Mouse (Mus musculus) intestine, postnatal 0 days (tissue): ENCODE results near the gene Siah3. TPM values are rescaled to one million over a fixed set of nuclear protein-coding genes. Genes with fewer than 3 reads are reported as not detected.
A peak's percentile ranks its signal among the peaks of the same experiment; 100 is the strongest.

ENCODE experiments used
- ATAC-seq: fragments of 200-750 bp; cut with Nextera tagmentation; 2 replicates; pipeline ENCODE4 v1.8.0; 2017; ENCODE audit warnings: mild to moderate bottlenecking, moderate TSS enrichment, moderate library complexity
- H3K27ac ChIP-seq: fragments of 300-500 bp; sonication (generic); 2 replicates; pipeline ENCODE4 v1.5.1; 2014; ENCODE audit warnings: mild to moderate bottlenecking, low read depth, low read length, moderate library complexity
- H3K27me3 ChIP-seq: fragments of 300-500 bp; sonication (generic); replicated peaks from 2 replicates; pipeline ENCODE4 v1.6.1; 2014; ENCODE audit warnings: low read length, mixed read lengths; ENCODE audit not compliant: control insufficient read depth, insufficient read depth
- H3K36me3 ChIP-seq: fragments of 300-500 bp; sonication (generic); 2 replicates; pipeline ENCODE4 v1.6.1; 2014; ENCODE audit warnings: mild to moderate bottlenecking, moderate library complexity; ENCODE audit not compliant: control insufficient read depth, insufficient read depth
- H3K4me1 ChIP-seq: fragments of 300-500 bp; sonication (generic); replicated peaks from 2 replicates; pipeline ENCODE4 v1.6.1; 2014; ENCODE audit warnings: antibody characterized with exemption, low read length, mixed read lengths; ENCODE audit not compliant: control insufficient read depth, insufficient read depth
- H3K4me2 ChIP-seq: fragments of 300-500 bp; sonication (generic); replicated peaks from 2 replicates; pipeline ENCODE4 v1.6.1; 2014; ENCODE audit warnings: low read depth, mild to moderate bottlenecking, moderate library complexity
- H3K4me3 ChIP-seq: fragments of 300-500 bp; sonication (generic); 2 replicates; pipeline ENCODE4 v1.5.1; 2014; ENCODE audit warnings: low read depth, low read length
- H3K9ac ChIP-seq: fragments of 300-500 bp; sonication (generic); 2 replicates; pipeline ENCODE4 v1.6.1; 2014; ENCODE audit warnings: mild to moderate bottlenecking, low read depth, low read length
- H3K9me3 ChIP-seq: fragments of 300-500 bp; sonication (generic); 2 replicates; pipeline ENCODE4 v1.6.1; 2016; ENCODE audit warnings: mixed run types; ENCODE audit not compliant: control insufficient read depth
- CTCF ChIP-seq: sonication (generic); IDR thresholded peaks from 2 replicates; pipeline ENCODE4 v1.5.1; 2016; ENCODE audit warnings: low read depth, mild to moderate bottlenecking, control low read depth, antibody characterized with exemption, moderate library complexity
- WGBS: fragments of 180-500 bp; shearing (Covaris S2); extraction: QIAGEN DNeasy Blood & Tissue Kit; methylation state at CpG from one replicate; pipeline ENCODE4 v1.1.7; 2014; 5-methylcytosine and 5-hydroxymethylcytosine counted together
- polyA plus RNA-seq: library from polyadenylated mRNA; unstranded; fragments of >200 nt; fragmentation: Nextera tagmentation; extraction: Ambion mirVana; gene quantifications from 2 replicates; pipeline ENCODE4 v1.2.1, GENCODE M21; 2015

Gene Siah3
- polyA plus RNA-seq, 1 experiment from 2014 or later: not detected

DNA sequence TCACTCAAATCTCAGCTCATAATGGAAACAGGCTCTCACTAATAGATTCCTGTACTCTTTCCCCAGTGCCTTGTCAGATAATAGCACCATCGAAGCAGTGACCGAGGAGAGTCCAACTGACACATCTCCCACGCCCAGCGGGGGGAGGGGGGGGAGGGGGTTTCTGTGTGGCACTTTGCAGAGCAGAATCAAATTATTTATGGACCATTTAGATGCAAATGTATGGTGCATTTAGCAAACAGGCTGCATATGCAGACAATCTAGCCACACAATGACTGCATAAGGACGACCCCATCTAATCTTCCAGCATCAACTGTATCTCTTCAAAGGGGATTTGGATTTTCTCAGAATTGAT lies 85.2 kb downstream of the Siah3 start:
- no peak for ATAC-seq
- no peak overlapping the region for H3K9ac ChIP-seq
- WGBS: 35% methylated on average over 5 of the region's 5 CpGs

GRCm38 (mm10) chr14:75541731-75542130 lies 85.9 kb downstream of the Siah3 start:
- no peaks in the 10 kb centered on the region for H3K27me3 ChIP-seq
- no peak for TF ChIP-seq CTCF
- WGBS: 48% methylated on average over 8 of the region's 8 CpGs
- no peak overlapping the region for H3K4me2 ChIP-seq
- H3K4me1 ChIP-seq: no peaks in the 10 kb centered on the region
- H3K4me3 ChIP-seq: no peak overlapping the region
- H3K27ac ChIP-seq: no peak overlapping the region
- no peaks in the 10 kb centered on the region for H3K9me3 ChIP-seq
- H3K9ac ChIP-seq: no peak overlapping the region
- no peak for ATAC-seq
- no peaks in the 10 kb centered on the region for H3K36me3 ChIP-seq

More for the DNA sequence above, 85.2 kb downstream of the Siah3 start:
- no peak for TF ChIP-seq CTCF
- Histone ChIP-seq H3K36me3 (no peaks in the 10 kb centered on the region), H3K27me3 (no peaks in the 10 kb centered on the region), H3K9me3 (no peaks in the 10 kb centered on the region), H3K4me1 (no peaks in the 10 kb centered on the region), H3K4me2 (no peak overlapping the region), H3K4me3 (no peak overlapping the region), H3K27ac (no peak overlapping the region)

DNA sequence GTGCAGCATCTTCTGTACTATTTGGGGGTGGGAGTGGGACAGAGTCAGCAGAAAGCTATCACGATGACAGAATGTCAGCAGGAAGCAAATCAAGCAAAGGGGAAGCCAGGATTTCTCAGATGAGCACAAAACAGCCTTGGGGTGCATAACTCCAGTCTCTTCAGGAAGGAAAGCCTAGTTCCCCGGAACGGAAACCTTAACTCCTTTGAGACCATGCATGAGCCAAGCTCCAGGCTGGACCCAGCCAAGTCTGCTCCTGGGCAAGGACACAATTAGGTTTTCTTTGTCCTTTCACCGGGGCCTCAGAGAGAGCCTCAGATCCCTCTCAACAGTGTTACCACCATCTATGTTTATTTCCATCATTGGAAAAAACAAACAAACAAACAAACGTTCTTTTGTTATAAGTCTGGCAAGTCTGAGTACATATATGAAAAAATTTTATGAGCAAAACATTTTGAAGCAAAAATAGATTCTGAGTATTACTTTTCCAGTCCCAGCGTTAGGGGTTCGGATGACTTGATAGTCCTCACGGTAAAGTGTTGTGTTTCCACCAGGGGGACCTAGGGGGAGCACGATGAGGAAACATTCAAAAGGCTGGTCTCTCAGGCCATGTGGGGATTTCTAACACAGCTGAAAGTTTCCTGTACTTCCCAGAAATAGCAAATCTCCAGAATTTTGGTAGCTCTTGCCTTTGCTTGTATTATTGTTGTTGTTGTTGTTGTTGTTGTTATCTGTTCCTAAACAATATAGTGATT lies 106.0 kb downstream of the Siah3 start:
- Histone ChIP-seq H3K9me3 (no peaks in the 10 kb centered on the region), H3K4me1 (no peaks in the 10 kb centered on the region), H3K4me3 (no peak overlapping the region), H3K27me3 (no peaks in the 10 kb centered on the region), H3K27ac (no peak overlapping the region), H3K9ac (no peak overlapping the region), H3K36me3 (no peaks in the 10 kb centered on the region), H3K4me2 (no peak overlapping the region)
- TF ChIP-seq CTCF: 0 out of 2 replicates have a peak, but pooled peaks have one; percentile 30
- WGBS: 55% methylated on average over 9 of the region's 9 CpGs
- no peak for ATAC-seq

DNA sequence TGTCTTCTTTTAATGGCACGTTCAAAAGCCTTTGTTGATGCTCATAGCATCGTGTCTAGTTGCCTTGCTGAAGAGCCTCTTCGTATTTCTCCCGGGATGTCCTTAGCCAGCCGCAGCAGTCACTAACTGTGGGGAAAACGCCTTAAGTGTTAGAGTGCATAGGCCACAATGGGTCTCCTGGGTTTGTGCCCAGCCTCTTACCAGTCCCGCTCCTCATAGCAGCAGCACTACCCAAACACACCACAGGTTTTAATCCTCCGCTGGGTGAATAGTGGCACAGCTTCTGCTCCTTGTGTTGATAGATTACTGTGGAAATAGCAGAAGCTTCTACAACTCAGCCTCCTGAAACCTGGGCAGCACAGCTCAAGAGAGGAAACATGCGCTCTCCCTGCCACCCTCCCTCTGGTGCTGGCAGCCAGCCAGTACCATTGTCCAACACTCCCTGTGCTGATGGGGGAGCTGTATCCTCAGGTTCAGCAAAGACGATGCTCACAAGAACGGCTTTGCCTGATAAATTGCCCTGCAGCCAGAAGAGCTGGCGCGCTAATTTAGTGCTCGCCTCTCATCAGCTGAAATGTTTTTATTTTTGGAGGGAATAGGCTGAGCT lies 109.9 kb downstream of the Siah3 start:
- 76% methylated on average over 14 of the region's 14 CpGs for WGBS
- H3K36me3 ChIP-seq: no peaks in the 10 kb centered on the region
- 0 out of 2 replicates have a peak, but pooled peaks cover 3% of the 10 kb centered on the region for H3K27me3 ChIP-seq
- H3K27ac ChIP-seq: no peak overlapping the region
- no peaks in the 10 kb centered on the region for H3K4me1 ChIP-seq
- no peak overlapping the region for H3K9ac ChIP-seq
- peak; percentile 35; the same call in 1 of the 2 replicates for TF ChIP-seq CTCF
- H3K4me2 ChIP-seq: no peak overlapping the region
- H3K9me3 ChIP-seq: no peaks in the 10 kb centered on the region
- no peak for ATAC-seq
- no peak overlapping the region for H3K4me3 ChIP-seq

GRCm38 (mm10) chr14:75566303-75566702 lies 110.5 kb downstream of the Siah3 start:
- H3K4me1 ChIP-seq: no peaks in the 10 kb centered on the region
- 0 out of 2 replicates have a peak, but pooled peaks cover 3% of the 10 kb centered on the region for H3K27me3 ChIP-seq
- H3K9me3 ChIP-seq: no peaks in the 10 kb centered on the region
- no peak for TF ChIP-seq CTCF
- no peak overlapping the region for H3K27ac ChIP-seq
- no peak overlapping the region for H3K4me3 ChIP-seq
- H3K36me3 ChIP-seq: no peaks in the 10 kb centered on the region
- ATAC-seq: no peak
- H3K4me2 ChIP-seq: no peak overlapping the region
- no peak overlapping the region for H3K9ac ChIP-seq
- 87% methylated on average over 3 of the region's 3 CpGs for WGBS

DNA sequence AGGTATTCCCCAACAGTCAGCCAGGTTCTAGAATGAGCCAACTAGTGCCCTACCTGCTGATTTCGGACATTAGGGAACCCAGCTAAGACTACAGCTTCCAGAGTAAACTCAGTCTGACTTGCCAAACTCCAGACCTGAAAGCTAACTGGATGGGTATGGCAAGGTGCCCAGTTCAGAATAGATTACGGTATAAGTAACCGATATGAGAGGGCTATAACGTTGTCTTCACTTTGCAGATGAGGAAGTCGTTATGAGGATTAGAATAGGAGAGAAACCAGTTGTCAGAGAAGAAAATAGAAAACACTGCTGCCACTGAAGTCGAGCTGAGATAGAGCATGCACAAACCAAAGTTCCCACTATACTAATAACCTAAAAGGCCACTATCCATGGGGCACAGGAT lies 123.2 kb downstream of the Siah3 start:
- WGBS: 69% methylated on average over 6 of the region's 6 CpGs
- no peak overlapping the region for H3K9ac ChIP-seq
- H3K27me3 ChIP-seq: no peaks in the 10 kb centered on the region
- no peak overlapping the region for H3K27ac ChIP-seq
- no peaks in the 10 kb centered on the region for H3K4me1 ChIP-seq
- no peaks in the 10 kb centered on the region for H3K36me3 ChIP-seq
- H3K4me3 ChIP-seq: no peak overlapping the region
- no peak for ATAC-seq
- TF ChIP-seq CTCF: no peak
- no peak overlapping the region for H3K4me2 ChIP-seq
- no peaks in the 10 kb centered on the region for H3K9me3 ChIP-seq

Other genes starting within 250 kb of the Siah3 start
- 1.6 and 1.9 TPM in 2 replicates for gene Cpb2, start 213.7 kb upstream of the Siah3 start, polyA plus RNA-seq
- 18.7 and 18.9 TPM in 2 replicates for gene Zc3h13, start 171.6 kb upstream of the Siah3 start, polyA plus RNA-seq
- not detected in 2 replicates for gene Spert, start 137.1 kb downstream of the Siah3 start, polyA plus RNA-seq
- gene Erich6b, start 186.3 kb downstream of the Siah3 start, polyA plus RNA-seq: not detected in 2 replicates